Mouse (Mus musculus): ENCODE data around the gene Gnai3. TPM values are rescaled to one million over a fixed set of nuclear protein-coding genes. Genes with fewer than 3 reads are reported as not detected.
A peak's percentile ranks its signal among the peaks of the same experiment; 100 is the strongest.

Gene Gnai3
- total RNA-seq, 2 experiments from 2014 or later = 28.0 to 28.4 TPM

DNA sequence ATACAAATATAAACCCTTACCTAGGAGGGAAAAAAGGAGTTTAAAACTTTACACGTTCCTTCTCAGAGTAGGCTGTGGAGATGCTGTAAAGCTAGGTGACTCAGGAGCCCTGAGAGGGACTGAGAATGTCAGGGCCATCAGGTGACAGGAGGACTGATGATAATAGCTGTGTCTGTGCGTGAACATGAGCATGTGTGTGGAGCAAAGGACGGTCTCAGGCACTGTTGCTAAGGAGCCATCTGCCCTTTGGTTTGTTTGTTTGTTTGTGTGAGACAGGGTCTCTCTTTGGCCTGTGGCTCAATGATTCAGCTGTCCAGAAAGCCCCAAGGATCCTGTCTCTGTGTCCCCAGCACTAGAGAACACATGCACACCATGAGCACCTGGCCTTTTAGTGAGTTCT is 24.8 kb downstream of the Gnai3 start:
- Histone ChIP-seq H3K4me3 (no peak overlapping the region), H3K27ac (no peak overlapping the region)
- DNase-seq (ENCODE audit: low spot score in 2 of 2) = no peak
- no peak for TF ChIP-seq CTCF (conservative IDR thresholded peaks at IDR 0.05)

- no peak overlapping the region for H3K4me3 ChIP-seq
- no peak overlapping the region for H3K27ac ChIP-seq
- no peak for TF ChIP-seq CTCF (conservative IDR thresholded peaks at IDR 0.05)
- DNase-seq (ENCODE audit: low spot score in 2 of 2) = no peak
Measured at GRCm38 (mm10) chr3:108117465-108117864, 28.5 kb downstream of the Gnai3 start.

- no peak for DNase-seq (ENCODE audit: low spot score in 2 of 2)
- no peak for TF ChIP-seq CTCF (conservative IDR thresholded peaks at IDR 0.05)
- H3K4me3 ChIP-seq = no peak overlapping the region
Measured at GRCm38 (mm10) chr3:108113591-108114289, 32.2 kb downstream of the Gnai3 start.

DNA sequence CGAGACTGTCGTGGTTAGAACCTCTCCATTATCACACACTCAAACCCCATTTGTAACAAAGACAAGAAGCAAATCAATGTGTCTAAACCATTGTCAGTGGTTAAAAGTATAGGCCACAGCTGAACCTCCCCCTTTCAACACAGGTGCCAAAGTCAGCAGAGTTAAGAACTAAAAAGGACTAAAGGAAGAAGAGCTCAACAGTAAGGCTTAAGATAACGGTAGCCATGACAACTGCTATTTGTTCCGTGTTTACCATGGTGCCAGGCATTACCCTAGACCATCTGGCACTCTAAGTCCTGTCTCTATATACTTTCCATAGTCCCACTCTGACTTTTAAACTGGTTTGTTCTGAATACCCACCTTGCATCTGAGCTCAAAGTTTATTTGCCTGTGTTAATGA is 33.3 kb downstream of the Gnai3 start:
- no peak for DNase-seq (ENCODE audit: low spot score in 2 of 2)
- Histone ChIP-seq H3K27ac (no peak overlapping the region), H3K4me3 (no peak overlapping the region)
- TF ChIP-seq CTCF (conservative IDR thresholded peaks at IDR 0.05) = no peak

More at GRCm38 (mm10) chr3:108113591-108114289, 32.2 kb downstream of the Gnai3 start:
- no peak overlapping the region for H3K27ac ChIP-seq

DNA sequence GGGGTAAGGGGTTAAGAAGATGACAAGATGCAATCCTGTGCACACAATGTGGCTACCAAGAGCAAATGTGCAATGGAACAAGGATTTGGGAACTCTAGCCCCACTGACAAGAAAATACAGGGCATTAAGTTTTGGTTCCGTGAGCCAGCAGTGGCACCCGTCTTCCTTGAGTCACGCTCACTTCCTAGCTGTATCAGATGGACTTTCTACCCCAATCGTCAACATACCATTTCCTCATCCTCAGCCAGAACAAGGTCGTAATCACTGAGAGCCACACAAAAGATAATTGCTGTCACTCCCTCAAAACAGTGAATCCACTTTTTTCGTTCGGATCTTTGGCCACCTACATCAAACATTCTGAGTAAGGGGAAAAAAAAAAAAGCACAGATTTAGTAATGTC is 33.7 kb downstream of the Gnai3 start:
- no peak for TF ChIP-seq CTCF (conservative IDR thresholded peaks at IDR 0.05)
- Histone ChIP-seq H3K4me3 (no peak overlapping the region), H3K27ac (no peak overlapping the region)
- no peak for DNase-seq (ENCODE audit: low spot score in 2 of 2)

DNA sequence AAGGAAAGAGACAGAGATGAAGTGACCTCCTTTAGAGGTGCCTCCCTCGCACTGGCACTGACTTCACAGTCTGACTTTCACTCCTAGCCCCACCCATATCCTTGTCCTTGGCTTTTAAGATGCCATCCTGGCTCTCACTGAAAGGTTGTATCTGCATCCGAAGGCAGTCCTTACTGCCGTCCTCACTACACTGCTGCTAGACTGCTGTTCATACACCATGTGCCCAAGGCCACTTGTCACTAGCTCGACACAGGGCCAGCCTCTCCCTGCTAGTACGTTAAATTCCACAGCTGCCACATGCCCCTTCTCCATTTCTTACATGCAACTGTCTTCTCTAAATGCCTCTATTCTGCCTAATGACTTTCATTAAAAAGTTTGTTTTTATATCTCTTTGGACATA is 34.6 kb downstream of the Gnai3 start:
- no peak overlapping the region for H3K27ac ChIP-seq
- no peak overlapping the region for H3K4me3 ChIP-seq
- DNase-seq (ENCODE audit: low spot score in 2 of 2) = no peak
- TF ChIP-seq CTCF (conservative IDR thresholded peaks at IDR 0.05) = no peak

GRCm38 (mm10) chr3:108105281-108105680 is 40.7 kb downstream of the Gnai3 start:
- no peak for DNase-seq (ENCODE audit: low spot score in 2 of 2)
- TF ChIP-seq CTCF (conservative IDR thresholded peaks at IDR 0.05) = no peak
- Histone ChIP-seq H3K27ac (no peak overlapping the region), H3K4me3 (no peak overlapping the region)

DNA sequence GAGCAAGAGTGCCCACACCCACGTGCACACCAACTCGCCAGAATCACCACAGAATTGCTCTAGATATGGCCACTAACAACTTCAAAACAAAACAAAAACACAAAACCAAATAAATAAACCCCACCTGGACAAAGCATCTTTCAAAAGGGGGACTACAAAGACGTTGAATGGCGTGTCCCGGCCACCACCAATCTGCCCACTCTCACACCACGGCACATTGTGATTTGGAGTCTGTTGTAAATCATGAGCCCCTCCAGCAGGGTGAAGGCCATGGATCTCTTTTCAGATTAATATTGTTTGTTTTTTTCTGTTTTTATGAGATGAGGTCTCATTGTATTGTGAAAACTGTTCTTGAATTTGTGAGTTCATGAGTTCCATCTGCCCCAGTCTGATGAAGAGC is 43.9 kb downstream of the Gnai3 start:
- no peak for TF ChIP-seq CTCF (conservative IDR thresholded peaks at IDR 0.05)
- peak overlapping the region; percentile 48; the same call in 1 of the 2 replicates for H3K27ac ChIP-seq
- DNase-seq (ENCODE audit: low spot score in 2 of 2) = no peak
- H3K4me3 ChIP-seq = no peak overlapping the region

GRCm38 (mm10) chr3:108101594-108101993 is 44.4 kb downstream of the Gnai3 start:
- DNase-seq (ENCODE audit: low spot score in 2 of 2) = no peak
- TF ChIP-seq CTCF (conservative IDR thresholded peaks at IDR 0.05) = no peak
- H3K4me3 ChIP-seq = no peak overlapping the region
- peak overlapping the region; percentile 10; the same call in 1 of the 2 replicates for H3K27ac ChIP-seq

GRCm38 (mm10) chr3:108098316-108098715 is 47.6 kb downstream of the Gnai3 start:
- no peak overlapping the region for H3K27ac ChIP-seq
- no peak for DNase-seq (ENCODE audit: low spot score in 2 of 2)
- no peak for TF ChIP-seq CTCF (conservative IDR thresholded peaks at IDR 0.05)
- no peak overlapping the region for H3K4me3 ChIP-seq

DNA sequence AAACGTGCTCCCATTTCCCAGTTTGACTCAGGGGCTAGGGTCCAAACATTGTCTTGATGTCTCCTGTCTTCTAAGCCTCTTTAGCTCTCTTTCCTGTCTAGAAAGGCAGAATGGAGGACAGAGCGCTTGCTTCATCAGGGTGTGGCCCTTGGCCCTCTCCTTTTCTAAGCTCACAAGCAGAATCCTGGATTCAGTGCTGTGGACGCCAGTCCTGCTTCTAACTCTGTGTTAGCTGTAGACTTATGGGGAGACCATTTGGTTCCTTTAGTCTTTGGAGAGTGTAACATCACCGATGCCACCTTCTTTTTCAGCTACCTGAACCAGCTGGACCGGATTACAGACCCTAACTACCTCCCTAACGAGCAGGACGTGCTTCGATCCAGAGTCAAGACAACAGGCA is 48.3 kb downstream of the Gnai3 start:
- TF ChIP-seq CTCF (conservative IDR thresholded peaks at IDR 0.05) = no peak
- no peak overlapping the region for H3K27ac ChIP-seq
- no peak overlapping the region for H3K4me3 ChIP-seq
- no peak for DNase-seq (ENCODE audit: low spot score in 2 of 2)

DNA sequence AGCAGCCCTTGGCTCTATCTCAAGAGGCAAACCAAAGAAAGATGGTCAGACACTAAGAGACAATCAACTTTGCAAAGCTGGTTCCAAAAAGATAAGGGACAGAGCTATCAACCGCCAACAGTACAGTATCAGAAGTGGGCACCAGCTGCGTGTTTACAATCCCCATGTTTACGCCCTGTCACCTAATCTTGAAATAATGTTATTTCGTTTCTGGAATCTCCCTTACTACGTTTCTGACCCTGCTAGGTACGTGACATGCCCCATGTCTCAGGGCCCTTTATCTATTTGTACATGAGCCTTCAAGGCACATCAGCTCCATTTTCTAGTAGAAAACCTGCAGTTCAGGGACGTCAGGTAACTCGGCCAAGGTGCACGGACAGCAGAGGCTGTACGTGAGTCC is 49.2 kb downstream of the Gnai3 start:
- Histone ChIP-seq H3K4me3 (no peak overlapping the region), H3K27ac (no peak overlapping the region)
- DNase-seq (ENCODE audit: low spot score in 2 of 2) = no peak
- no peak for TF ChIP-seq CTCF (conservative IDR thresholded peaks at IDR 0.05)

DNA sequence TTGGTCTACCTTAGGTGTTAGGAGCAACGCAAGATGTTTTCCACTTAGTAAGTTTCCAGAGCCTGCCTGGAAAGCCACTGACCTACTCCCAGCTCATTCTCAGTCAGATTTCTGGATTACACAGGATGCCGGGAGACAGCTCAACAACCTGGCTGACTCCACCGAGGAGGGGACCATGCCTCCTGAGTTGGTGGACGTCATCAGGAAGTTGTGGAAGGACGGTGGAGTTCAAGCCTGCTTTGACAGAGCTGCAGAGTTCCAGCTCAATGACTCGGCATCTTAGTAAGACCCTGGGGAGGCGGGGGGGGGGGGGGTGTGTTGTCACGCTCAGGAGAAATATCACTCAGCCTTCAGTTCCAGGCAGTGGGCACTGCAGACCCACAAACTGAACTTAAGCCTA is 49.7 kb downstream of the Gnai3 start:
- no peak overlapping the region for H3K27ac ChIP-seq
- H3K4me3 ChIP-seq = no peak overlapping the region
- no peak for DNase-seq (ENCODE audit: low spot score in 2 of 2)
- no peak for TF ChIP-seq CTCF (conservative IDR thresholded peaks at IDR 0.05)

- no peak for TF ChIP-seq CTCF (conservative IDR thresholded peaks at IDR 0.05)
- H3K4me3 ChIP-seq = no peak overlapping the region
- no peak for DNase-seq (ENCODE audit: low spot score in 2 of 2)
- H3K27ac ChIP-seq = no peak overlapping the region
Measured at GRCm38 (mm10) chr3:108094976-108095760, 50.8 kb downstream of the Gnai3 start.

Measured in layer of hippocampus, adult 2 months (tissue).